8 mouse cellular contexts compared by ENCODE assay signal in genomic region chr8:23344161-23344560, GRCm38 (mm10).
DNase-seq lines count a peak whose midpoint lies in the region; ATAC-seq and TF ChIP-seq lines count a peak whose summit lies in the region.
"Had no signal": no experiment of that assay in that cellular context is flagged by ENCODE, and none has a peak within 500 bp of the region (broad histone marks: within the 10 kb centered on the region; RNA-seq: fewer than 3 reads in every experiment).

No protein-coding gene starts in this region.

- WGBS in intestine, postnatal 0 days, result 31% methylated on average over 4 of the region's 4 CpGs
- 35% methylated on average over 4 of the region's 4 CpGs for WGBS in intestine, embryonic 15.5 days
- 22% methylated on average over 4 of the region's 4 CpGs for WGBS in limb, embryonic 14.5 days

- in situ Hi-C loops in CH12.LX (cut with MboI; ENCODE audit: low pct_ligation_motif_present, low pct_unique_long_range_greater_than_20kb, low sequenced_read_pairs), result no loop called here

- TF ChIP-seq RAD21 in CH12.LX (IDR thresholded peaks at IDR 0.05; ENCODE audit: low read depth, low read length), result peak; percentile 74

- peak; percentile 76 for TF ChIP-seq CTCF in intestine, postnatal 0 days (IDR thresholded peaks at IDR 0.05; ENCODE audit: low read depth)
- TF ChIP-seq CTCF in CH12.LX (conservative IDR thresholded peaks at IDR 0.05 in 1 of 2, IDR thresholded peaks at IDR 0.05 in 1 of 2; ENCODE audit: low read depth in 2 of 2, low read length in 2 of 2), result peak; percentile 39 to 67; a peak in 3 of 4 replicates

- H3K4me3 ChIP-seq in intestine, postnatal 0 days (ENCODE audit: low read depth, low read length), result no peak overlapping the region
- no peak overlapping the region for H3K4me3 ChIP-seq in intestine, embryonic 15.5 days (replicated peaks)
- H3K4me3 ChIP-seq in CH12.LX (replicated peaks in 1 of 3; ENCODE audit: low read depth in 2 of 3, low read length in 2 of 3, poor library complexity in 1 of 3), result no peak overlapping the region
- no peak overlapping the region for H3K4me3 ChIP-seq in limb, embryonic 14.5 days (replicated peaks; ENCODE audit: low read length)
- H3K4me3 ChIP-seq: embryonic facial prominence, embryonic 12.5 days had no signal

- H3K27me3 ChIP-seq in intestine, postnatal 0 days (replicated peaks; ENCODE audit: control insufficient read depth, insufficient read depth, low read length), result no peaks in the 10 kb centered on the region
- H3K27me3 ChIP-seq in intestine, embryonic 15.5 days (replicated peaks), result no peaks in the 10 kb centered on the region
- H3K27me3 ChIP-seq in CH12.LX (replicated peaks), result peaks cover 28% of the 10 kb centered on the region
- H3K27me3 ChIP-seq in limb, embryonic 14.5 days (ENCODE audit: control insufficient read depth, insufficient read depth, low read length), result no peaks in the 10 kb centered on the region
- H3K27me3 ChIP-seq: embryonic facial prominence, embryonic 12.5 days had no signal

- no peak for TF ChIP-seq POLR2A in CH12.LX (IDR thresholded peaks at IDR 0.05; ENCODE audit: low read depth, low read length)
- no peak for TF ChIP-seq POLR2A in limb, embryonic 14.5 days (IDR thresholded peaks at IDR 0.05; ENCODE audit: borderline replicate concordance, extremely low read depth, insufficient read depth, insufficient read length)

- H3K36me3 ChIP-seq in intestine, postnatal 0 days (ENCODE audit: control insufficient read depth, insufficient read depth), result no peaks in the 10 kb centered on the region
- no peaks in the 10 kb centered on the region for H3K36me3 ChIP-seq in intestine, embryonic 15.5 days
- no peaks in the 10 kb centered on the region for H3K36me3 ChIP-seq in CH12.LX (replicated peaks in 1 of 2; ENCODE audit: control insufficient read depth in 1 of 2, insufficient read depth in 1 of 2, low read length in 1 of 2)
- no peaks in the 10 kb centered on the region for H3K36me3 ChIP-seq in limb, embryonic 14.5 days (ENCODE audit: control insufficient read depth, insufficient read depth, low read length)
- H3K36me3 ChIP-seq: embryonic facial prominence, embryonic 12.5 days had no signal

- H3K9me3 ChIP-seq in intestine, postnatal 0 days (ENCODE audit: control insufficient read depth), result no peaks in the 10 kb centered on the region
- no peaks in the 10 kb centered on the region for H3K9me3 ChIP-seq in intestine, embryonic 15.5 days
- H3K9me3 ChIP-seq in CH12.LX (replicated peaks; ENCODE audit: low read length), result peaks cover 5% of the 10 kb centered on the region
- peaks cover 5% of the 10 kb centered on the region for H3K9me3 ChIP-seq in limb, embryonic 14.5 days (ENCODE audit: control insufficient read depth, low read length)
- H3K9me3 ChIP-seq: embryonic facial prominence, embryonic 12.5 days had no signal

- no peak for ATAC-seq in intestine, postnatal 0 days
- no peak for ATAC-seq in intestine, embryonic 15.5 days
- ATAC-seq in limb, embryonic 14.5 days (ENCODE audit: low FRiP score, low read depth), result no peak

- peak; percentile 4 for DNase-seq in 3134 (ENCODE audit: extremely low read depth, insufficient read length, low spot score)
- DNase-seq in CH12.LX (ENCODE audit: extremely low read depth), result peak; percentile 35
- DNase-seq in embryo, embryonic 10 days (ENCODE audit: low spot score), result peak; percentile 73
- peak; percentile 55 for DNase-seq in limb, embryonic 14.5 days (ENCODE audit: low spot score)
- no peak for DNase-seq in B cell, adult 2 months

- H3K79me2 ChIP-seq in CH12.LX (replicated peaks; ENCODE audit: control insufficient read depth, extremely low read depth, insufficient read depth, poor library complexity, severe bottlenecking), result no peaks in the 10 kb centered on the region

- H3K27ac ChIP-seq in intestine, postnatal 0 days (ENCODE audit: low read depth, low read length), result no peak overlapping the region
- H3K27ac ChIP-seq in intestine, embryonic 15.5 days, result no peak overlapping the region
- no peak overlapping the region for H3K27ac ChIP-seq in CH12.LX (ENCODE audit: insufficient read depth, low read depth)
- no peak overlapping the region for H3K27ac ChIP-seq in limb, embryonic 14.5 days (replicated peaks; ENCODE audit: low read depth, low read length)
- H3K27ac ChIP-seq: embryonic facial prominence, embryonic 12.5 days had no signal

- dilution Hi-C loops in CH12.LX (cut with MboI; ENCODE audit: extremely low pct_ligation_motif_present, extremely low pct_unique_long_range_greater_than_20kb, low sequenced_read_pairs), result no loop called here

- no peak overlapping the region for H3K9ac ChIP-seq in intestine, postnatal 0 days (ENCODE audit: low read depth, low read length)
- H3K9ac ChIP-seq in intestine, embryonic 15.5 days, result no peak overlapping the region
- no peak overlapping the region for H3K9ac ChIP-seq in CH12.LX (ENCODE audit: insufficient read depth, low read depth)
- H3K9ac ChIP-seq in limb, embryonic 14.5 days (ENCODE audit: low read depth, low read length, severe bottlenecking), result no peak overlapping the region
- H3K9ac ChIP-seq: embryonic facial prominence, embryonic 12.5 days had no signal

- TF ChIP-seq EP300 in CH12.LX (IDR thresholded peaks at IDR 0.05; ENCODE audit: low read length), result no peak

- no peaks in the 10 kb centered on the region for H3K4me1 ChIP-seq in intestine, postnatal 0 days (replicated peaks; ENCODE audit: control insufficient read depth, insufficient read depth, low read length)
- H3K4me1 ChIP-seq in intestine, embryonic 15.5 days (replicated peaks), result no peaks in the 10 kb centered on the region
- H3K4me1 ChIP-seq in CH12.LX (ENCODE audit: control insufficient read depth in 1 of 2, insufficient read depth in 2 of 2), result no peaks in the 10 kb centered on the region
- no peaks in the 10 kb centered on the region for H3K4me1 ChIP-seq in limb, embryonic 14.5 days (ENCODE audit: control insufficient read depth, insufficient read depth, low read length)
- H3K4me1 ChIP-seq: embryonic facial prominence, embryonic 12.5 days had no signal

- H3K4me2 ChIP-seq in intestine, postnatal 0 days (replicated peaks; ENCODE audit: low read depth), result no peak overlapping the region
- H3K4me2 ChIP-seq in intestine, embryonic 15.5 days (replicated peaks), result no peak overlapping the region
- H3K4me2 ChIP-seq in CH12.LX (ENCODE audit: insufficient read depth, low read depth, poor library complexity, severe bottlenecking), result no peak overlapping the region
- no peak overlapping the region for H3K4me2 ChIP-seq in limb, embryonic 14.5 days (replicated peaks; ENCODE audit: low read depth, low read length, severe bottlenecking)
- H3K4me2 ChIP-seq: embryonic facial prominence, embryonic 12.5 days had no signal

TF ChIP-seq in CH12.LX, 34 proteins besides CTCF, POLR2A, EP300 and RAD21:
- TF ChIP-seq SMC3 (IDR thresholded peaks at IDR 0.05; ENCODE audit: low read depth, low read length) (peak; percentile 55), MAZ (IDR thresholded peaks at IDR 0.05; ENCODE audit: low read depth, low read length) (no peak)

Comparison
In these comparisons a context has a peak if more than half of its experiments do, and no peak if none do; other contexts are left out.
1. DNase-seq: peak in 3134 (single experiment), CH12.LX (single experiment), embryo, embryonic 10 days (single experiment) and limb, embryonic 14.5 days (single experiment); none in B cell, adult 2 months (0 of 2).